Mouse (Mus musculus) brain, embryonic 14.5 days (tissue): ENCODE data around the gene 2410004B18Rik. TPM values are rescaled to one million over a fixed set of nuclear protein-coding genes. Genes with fewer than 3 reads are reported as not detected.
A peak's percentile ranks its signal among the peaks of the same experiment; 100 is the strongest.

Experiments
- DNase-seq: peaks from one replicate; pipeline ENCODE4 v3.0.0-alpha.2; 2011; ENCODE audit warnings: low read depth
- CTCF ChIP-seq: fragments of 200-500 bp; IDR thresholded peaks from 2 replicates; pipeline ENCODE4 v1.5.1; 2012; ENCODE audit warnings: inconsistent platforms, mild to moderate bottlenecking, moderate library complexity, borderline replicate concordance; ENCODE audit not compliant: insufficient read depth, insufficient read length; ENCODE audit errors: extremely low read depth
- POLR2A ChIP-seq: fragments of 200-500 bp; IDR thresholded peaks from 2 replicates; pipeline ENCODE4 v1.6.1; 2012; ENCODE audit warnings: mild to moderate bottlenecking, inconsistent platforms, borderline replicate concordance; ENCODE audit not compliant: poor library complexity, insufficient read depth, insufficient read length, severe bottlenecking; ENCODE audit errors: extremely low read depth
- polyA plus RNA-seq: library from polyadenylated mRNA; depleted of rRNA; stranded (reverse); fragments of >200 nt; gene quantifications from 2 replicates; pipeline ENCODE4 v1.2.3, GENCODE M21; 2012; rRNA removed

The 2410004B18Rik gene
- polyA plus RNA-seq, 1 experiment, result 41.1 TPM

DNA sequence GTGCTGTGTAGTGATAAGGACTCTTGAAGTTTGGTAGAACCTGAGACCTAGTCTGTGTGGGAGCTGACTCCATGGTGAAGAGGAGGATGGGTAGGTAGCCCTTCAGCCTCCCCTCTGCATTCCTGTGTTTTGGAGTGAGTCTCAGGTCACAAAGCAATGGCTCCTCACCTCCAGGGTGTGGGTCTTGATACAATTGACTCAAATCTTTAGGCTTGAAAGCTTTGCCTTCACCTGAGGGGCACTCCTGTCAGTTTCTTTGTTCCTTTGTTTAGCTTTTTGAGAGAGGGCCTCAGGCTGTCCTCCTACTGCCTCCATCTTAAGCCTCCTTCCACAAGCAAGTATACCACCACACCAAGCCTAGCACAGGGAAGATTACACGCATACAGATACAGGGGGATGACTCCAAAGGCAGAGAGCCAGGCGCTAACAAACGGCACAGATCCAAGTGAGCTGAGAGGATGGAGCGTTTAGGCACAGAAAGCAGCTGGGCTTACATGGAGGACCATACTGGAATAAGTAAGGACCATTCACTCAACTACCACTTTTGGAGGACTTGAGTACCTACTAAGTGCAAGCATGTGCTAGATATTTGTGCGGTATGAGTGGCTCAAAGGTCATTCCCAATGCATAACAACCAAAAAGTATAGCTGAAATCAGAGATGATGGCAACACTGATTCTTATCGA, 48.6 kb downstream of the 2410004B18Rik start:
- DNase-seq, result peak; percentile 43
- TF ChIP-seq POLR2A (no peak), CTCF (no peak)

DNA sequence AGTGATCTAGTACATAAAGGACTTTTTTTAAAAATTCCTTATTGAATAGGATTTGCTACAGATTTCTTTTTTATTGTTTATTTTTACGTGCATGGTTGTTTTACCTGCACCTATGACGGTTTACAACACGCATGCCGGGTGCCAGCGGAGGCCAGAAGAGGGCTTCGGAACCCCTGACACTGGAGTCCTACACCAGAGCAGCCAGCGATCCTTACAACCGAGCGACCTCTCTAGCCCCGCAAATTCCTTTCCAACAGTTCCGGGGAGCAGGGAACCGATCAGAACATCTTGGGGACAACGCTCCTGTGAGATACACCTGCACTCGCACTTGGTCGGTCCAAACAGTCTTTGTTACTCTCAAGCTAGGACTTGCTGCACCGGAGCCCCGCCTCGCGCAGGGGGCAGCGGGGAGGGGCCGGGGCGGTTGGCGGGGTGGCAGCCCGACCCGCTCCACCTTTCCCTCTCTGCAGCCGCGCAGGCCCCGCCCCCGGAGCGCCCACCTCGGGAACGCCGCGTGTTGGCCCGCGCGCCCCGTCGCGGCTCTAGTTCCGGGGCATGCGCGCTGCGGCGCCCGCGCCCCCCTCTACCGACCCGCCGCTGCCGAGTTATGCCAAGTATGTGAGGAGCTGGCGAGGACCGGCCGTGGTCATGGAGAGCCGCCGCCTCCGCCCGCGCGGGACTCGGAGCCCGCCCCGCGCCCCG, 49.6 kb downstream of the 2410004B18Rik start, which contains the start of gene Syde2:
TSS of gene Syde2 (plus strand) at position 603 of the 702 bp plus-strand sequence.
- TF ChIP-seq CTCF (no peak), POLR2A (peak; percentile 44; the same call in 1 of the 2 replicates)

DNA sequence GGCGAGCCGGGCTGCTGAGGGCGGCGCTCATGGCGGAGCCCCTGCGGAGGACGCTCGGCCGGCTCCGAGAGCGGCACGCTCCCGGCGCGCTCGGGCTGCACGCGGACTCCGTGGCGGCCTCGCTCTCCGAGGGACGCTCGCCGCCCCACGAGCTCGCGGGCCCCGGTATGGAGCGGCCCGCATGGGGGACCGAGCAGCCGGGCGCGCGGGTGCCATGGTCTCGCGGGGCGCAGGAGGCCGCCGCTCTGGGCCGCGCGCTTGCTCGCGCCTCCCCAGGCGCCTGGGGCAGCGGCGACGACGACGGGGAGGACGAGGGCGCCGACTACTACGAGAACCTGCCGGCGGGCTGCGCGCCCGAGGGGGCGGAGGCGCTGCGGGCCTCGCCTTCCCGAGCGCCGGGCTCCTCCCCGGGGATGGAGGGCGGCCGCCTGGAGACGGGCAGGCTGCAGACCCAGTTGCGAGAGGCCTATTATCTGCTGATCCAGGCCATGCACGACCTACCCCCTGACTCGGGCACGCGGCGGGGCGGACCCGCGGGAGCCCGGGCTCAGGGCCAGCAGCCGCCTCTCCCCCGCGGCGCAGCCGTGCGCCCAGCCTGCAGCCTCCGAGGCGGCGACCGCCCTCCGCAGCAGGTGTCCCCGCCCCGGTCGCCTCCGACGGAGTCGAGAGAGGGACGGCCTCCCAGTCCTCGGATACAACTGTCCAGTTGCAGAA, 50.3 kb downstream of the 2410004B18Rik start:
- TF ChIP-seq POLR2A (no peak), CTCF (no peak)
- DNase-seq, result peak; percentile 65

More for the DNA sequence above, 49.6 kb downstream of the 2410004B18Rik start, which contains the start of gene Syde2:
- peak; percentile 89 for DNase-seq

DNA sequence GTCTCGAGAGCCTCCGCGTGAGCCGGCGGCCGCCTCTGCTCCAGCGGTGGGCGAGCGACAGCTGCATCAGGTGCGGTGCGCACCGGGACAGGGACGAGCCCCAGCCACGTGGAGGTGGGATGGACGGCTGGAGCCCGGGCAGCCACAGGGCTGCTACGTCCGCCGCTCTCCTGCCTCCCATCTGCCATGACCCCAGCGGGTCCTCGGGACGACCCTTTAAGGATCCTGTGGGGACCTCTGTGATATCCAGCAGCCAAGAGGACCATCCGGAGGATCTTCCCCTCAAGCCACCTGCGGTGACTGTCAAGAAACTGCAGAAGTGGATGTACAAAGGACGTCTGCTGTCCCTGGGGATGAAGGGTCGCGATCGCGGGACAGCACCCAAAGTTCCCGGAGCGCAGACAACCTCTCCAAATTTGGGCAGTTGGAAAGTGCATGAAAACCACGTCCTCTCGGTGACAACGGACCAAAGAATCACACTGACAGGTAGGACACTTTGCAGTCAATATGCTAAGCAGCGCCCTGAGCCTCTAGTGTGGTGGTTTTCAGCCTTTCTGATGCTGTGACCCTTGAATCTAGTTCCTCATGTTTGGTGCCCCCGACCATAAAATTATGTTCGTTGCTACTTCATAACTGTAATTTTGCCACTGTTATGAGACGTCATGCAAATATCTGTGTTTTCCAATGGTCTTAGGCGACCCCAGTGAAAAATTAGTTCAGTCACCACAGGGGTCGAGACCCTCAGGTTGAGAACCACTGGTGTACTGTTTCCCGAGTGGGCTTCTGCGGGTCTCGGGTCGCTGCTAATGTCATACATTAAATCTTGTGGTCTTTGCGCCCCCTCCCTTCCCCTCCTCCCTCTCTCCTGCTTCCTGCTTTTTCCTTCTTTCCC, 51.1 kb downstream of the 2410004B18Rik start:
- peak; percentile 27 for DNase-seq
- TF ChIP-seq CTCF (no peak), POLR2A (no peak)

DNA sequence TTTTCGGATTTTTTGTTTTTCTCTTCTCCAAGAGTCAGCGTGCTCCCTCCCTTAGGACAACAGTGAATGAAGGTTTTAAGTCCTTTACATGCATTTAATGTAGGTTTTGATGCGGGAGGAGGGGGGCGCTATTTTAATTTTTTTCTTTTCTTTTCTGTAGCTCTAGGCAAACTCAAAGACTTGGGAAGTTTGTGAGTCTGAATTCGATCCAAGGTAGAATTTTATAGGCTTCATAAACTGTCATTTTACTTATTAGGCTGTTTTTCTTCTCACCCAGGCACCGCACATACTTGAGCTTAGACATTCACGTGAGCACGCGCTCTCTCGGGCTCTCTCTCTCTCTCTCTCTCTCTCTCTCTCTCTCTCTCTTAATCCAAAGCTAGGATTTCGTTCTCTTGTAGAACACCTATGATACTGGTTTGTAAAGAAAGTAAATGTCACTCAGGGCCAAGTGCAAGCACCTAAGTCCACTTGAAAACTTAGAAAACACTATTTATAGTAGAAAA, 51.8 kb downstream of the 2410004B18Rik start:
- peak; percentile 54 for DNase-seq
- TF ChIP-seq POLR2A (no peak), CTCF (no peak)

DNA sequence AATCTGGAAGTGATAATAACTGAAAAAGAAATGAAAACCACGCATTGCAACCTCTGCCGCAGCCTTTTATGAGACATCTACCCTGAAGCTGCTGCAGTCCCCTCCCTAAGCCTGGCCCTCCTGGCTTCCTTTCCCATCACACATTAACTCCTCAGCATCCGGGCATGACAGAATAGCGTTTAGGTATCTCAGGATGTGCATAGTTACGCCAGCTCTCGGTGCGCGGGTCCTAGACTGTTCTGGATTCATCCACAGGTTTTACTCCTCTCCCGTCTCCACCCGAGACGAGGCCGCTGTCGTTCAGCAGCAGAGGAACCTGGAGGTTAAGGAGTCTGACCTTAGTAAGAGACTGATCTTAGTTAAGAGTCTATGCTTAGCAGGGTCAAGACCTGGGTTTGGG, 53.3 kb downstream of the 2410004B18Rik start:
- no peak for TF ChIP-seq CTCF
- no peak for TF ChIP-seq POLR2A
- no peak for DNase-seq

DNA sequence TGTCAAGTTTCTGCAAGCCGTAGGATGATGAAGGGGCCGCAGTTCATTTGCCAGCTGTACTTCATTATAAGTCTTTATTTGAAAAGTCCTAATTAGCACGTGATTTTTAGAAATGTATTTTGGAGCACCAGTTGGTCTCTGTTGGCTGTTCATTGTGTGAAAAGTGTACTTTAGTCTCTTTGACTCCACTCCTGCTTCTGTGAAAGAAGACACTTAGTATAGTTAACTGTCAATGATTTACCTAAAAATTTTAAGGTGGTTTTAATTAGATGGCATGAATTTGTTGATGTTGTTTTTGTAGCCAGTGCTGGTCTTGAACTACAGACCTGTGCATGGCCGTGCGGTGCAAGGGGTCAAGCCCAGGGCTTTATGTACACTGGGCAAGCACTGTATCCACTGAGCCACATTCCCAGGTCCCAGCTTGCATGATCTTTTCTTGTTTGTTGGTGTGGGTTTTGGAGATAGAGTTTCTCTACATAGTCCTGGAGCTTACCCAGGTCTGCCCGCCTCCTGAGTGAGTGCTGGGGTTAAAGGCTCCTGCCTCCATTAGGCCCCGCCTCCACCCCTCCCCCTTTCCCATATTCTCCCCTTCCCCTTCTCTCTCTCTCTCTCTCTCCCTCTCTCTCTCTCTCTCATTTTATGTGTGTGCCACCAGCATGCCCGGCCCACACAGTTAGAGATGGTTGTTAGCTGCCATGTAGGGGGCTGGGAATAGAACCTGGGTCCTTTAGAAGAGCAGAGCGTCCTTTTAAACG, 54.3 kb downstream of the 2410004B18Rik start:
- no peak for TF ChIP-seq POLR2A
- no peak for TF ChIP-seq CTCF
- no peak for DNase-seq

DNA sequence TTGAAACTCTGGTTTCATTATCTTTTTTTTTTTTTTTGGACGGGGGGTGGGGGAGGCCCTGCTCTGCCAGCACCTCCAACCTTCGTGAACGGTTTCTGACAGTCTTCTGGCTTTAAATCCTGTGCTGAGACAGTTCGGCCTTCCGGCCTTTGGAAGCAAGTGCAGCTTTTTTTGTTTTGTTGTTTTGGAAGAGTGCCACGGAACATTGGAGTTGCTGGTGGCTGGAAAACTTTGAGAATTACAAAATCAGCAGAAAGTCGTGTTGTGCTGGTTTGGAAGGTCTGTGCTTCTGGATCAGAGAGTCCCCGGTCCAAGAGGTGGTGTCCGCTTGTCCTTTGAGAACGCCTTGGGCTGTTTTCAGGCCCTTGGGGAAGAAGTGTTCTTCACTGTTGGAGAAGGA, 55.0 kb downstream of the 2410004B18Rik start:
- no peak for DNase-seq

DNA sequence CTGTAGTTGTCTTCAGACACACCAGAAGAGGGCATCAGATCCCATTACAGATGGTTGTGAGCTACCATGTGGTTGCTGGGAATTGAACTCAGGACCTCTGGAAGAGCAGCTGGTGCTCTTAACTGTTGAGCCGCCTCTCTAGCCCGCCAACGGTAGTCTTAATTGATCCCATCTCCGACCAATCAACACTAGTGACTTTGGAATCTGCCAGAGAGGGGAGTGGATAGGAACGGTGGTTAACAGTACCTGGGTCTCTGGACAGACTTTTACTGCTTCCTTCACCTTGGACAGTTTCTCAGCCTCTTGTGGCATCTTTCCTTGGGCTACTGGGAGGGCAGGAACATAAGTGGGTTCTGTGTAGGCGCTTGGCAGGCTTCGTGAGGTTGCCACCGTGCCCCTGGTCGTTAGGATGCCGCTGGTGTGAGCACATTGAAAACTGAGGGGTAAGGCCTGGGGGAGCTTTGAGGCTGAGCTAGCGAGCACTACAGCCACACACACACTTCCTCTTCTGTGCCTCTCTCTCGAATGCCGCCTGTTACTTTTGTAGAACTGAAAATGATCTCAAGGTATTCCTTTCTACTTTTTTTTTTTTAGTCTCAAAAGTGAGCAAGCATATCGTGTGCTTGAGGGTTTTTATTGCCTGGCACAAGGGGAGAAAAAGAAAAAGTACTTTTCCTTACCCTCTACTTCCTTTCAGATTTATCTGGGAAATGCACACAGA, 55.8 kb downstream of the 2410004B18Rik start:
- no peak for DNase-seq
- TF ChIP-seq POLR2A (no peak), CTCF (no peak)

More for the DNA sequence above, 55.0 kb downstream of the 2410004B18Rik start:
- TF ChIP-seq CTCF (no peak), POLR2A (no peak)

Other genes starting within 250 kb of the 2410004B18Rik start
- gene Ddah1, start 179.3 kb upstream of the 2410004B18Rik start, polyA plus RNA-seq, result 81.7 and 89.4 TPM in 2 replicates
- 17.0 and 19.0 TPM in 2 replicates for gene Bcl10, start 15.2 kb upstream of the 2410004B18Rik start, polyA plus RNA-seq
- 1.9 and 3.0 TPM in 2 replicates for gene Syde2, start 49.9 kb downstream of the 2410004B18Rik start, polyA plus RNA-seq
- 1.2 and 2.1 TPM in 2 replicates for gene Wdr63, start 170.1 kb downstream of the 2410004B18Rik start, polyA plus RNA-seq
- 0.52 and 0.73 TPM in 2 replicates for gene Mcoln3, start 179.4 kb downstream of the 2410004B18Rik start, polyA plus RNA-seq
- gene Mcoln2, start 211.8 kb downstream of the 2410004B18Rik start, polyA plus RNA-seq, result 0.09 and 0.19 TPM in 2 replicates